Mouse (Mus musculus) NIH3T3 (cell line): ENCODE results near the gene Asb16.

Experiments
- DNase-seq: peaks from one replicate; pipeline ENCODE4 v3.0.0-alpha.2; 2012; ENCODE audit warnings: low read depth

Gene Asb16

DNA sequence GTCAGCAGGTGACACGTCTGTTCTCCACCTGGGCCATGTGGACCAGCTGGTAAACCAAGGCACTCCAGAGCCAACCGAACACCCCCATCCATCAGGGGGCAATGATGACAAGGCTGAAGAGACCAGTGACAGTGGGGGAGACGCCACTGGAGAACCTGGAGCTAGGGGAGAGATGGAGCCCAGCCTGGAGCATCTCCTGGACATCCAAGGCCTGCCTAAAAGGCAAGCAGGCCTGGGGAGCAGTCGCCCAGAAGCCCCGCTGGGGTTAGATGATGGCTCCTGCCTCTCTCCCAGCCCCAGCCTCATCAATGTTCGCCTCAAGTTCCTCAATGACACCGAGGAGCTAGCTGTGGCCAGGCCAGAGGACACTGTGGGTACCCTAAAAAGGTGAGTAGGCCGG, 18.9 kb downstream of the Asb16 start:
- no peak for DNase-seq

GRCm38 (mm10) chr11:102288027-102288804, 19.7 kb downstream of the Asb16 start:
- DNase-seq = no peak

DNA sequence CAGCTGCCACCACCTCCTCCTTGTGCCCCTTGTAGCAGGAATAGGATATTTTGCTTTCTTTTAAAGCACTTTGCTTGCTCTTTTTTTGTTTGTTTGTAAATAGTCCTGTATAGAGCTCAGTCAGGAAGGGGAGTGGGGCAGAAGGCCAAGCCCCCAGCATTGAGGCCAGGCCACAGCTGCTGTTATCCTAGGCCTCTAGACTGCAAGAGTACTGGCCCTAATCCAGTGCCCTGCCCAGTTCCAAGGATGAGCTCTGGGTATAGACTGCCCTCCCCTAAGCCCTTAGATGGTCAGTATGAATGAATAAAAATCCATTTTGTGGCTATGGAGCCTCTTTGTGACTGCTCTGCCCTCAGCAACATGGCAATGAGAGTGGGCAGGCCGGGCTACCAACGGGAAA, 20.4 kb downstream of the Asb16 start:
- DNase-seq = no peak

- DNase-seq = no peak
Observed at GRCm38 (mm10) chr11:102289511-102290100, 21.1 kb downstream of the Asb16 start.

DNA sequence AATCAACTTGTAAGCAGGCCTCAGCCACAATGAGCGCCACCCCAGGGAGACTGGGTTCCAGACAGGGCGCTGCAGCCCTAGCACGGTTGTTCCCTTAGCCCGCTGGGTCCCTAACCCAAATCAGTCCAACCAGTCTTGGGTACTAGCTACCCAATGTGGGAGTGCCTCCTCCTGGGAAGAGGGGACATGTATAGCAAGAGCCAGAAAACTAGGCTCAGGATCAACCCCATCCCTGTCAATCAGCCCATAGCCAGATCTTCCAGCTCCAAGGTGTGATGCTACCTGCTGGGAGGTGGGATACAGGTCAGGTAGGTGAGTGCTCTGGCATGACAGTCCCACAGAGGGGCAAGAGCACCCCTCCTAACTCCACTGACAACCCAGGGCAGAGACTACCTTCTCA, 21.6 kb downstream of the Asb16 start:
- DNase-seq = no peak

DNA sequence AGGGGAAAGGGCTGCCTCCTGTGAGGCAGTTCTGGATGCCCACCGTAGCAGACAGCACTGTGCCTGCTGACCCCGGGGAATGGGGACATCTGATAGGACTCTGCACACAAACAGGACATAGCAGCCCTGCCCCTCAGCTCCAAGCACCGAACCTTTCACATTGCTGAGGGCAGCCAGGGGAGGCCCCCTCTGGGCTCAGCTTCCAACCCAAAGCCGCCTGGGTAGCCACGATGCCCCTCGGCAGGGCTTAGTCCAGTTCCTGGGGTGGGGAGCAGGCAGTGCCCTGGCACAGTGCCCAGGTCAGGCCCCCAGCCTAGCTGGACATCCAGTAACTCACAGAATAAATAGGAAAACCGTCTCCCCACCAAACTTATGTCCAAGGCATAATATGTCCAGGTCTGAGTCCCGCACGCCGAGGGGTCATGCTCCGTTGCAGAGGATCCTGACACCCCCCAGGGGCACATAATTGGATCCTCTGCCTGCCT, 22.6 kb downstream of the Asb16 start:
- DNase-seq = no peak

GRCm38 (mm10) chr11:102293971-102294370, 25.4 kb downstream of the Asb16 start:
- DNase-seq = no peak

- DNase-seq = no peak
Observed at GRCm38 (mm10) chr11:102294416-102294815, 25.9 kb downstream of the Asb16 start.

- peak; percentile 72 for DNase-seq
Observed at GRCm38 (mm10) chr11:102294887-102295597, 26.5 kb downstream of the Asb16 start.

GRCm38 (mm10) chr11:102295598-102296471, 27.3 kb downstream of the Asb16 start:
- peak; percentile 80 for DNase-seq

DNA sequence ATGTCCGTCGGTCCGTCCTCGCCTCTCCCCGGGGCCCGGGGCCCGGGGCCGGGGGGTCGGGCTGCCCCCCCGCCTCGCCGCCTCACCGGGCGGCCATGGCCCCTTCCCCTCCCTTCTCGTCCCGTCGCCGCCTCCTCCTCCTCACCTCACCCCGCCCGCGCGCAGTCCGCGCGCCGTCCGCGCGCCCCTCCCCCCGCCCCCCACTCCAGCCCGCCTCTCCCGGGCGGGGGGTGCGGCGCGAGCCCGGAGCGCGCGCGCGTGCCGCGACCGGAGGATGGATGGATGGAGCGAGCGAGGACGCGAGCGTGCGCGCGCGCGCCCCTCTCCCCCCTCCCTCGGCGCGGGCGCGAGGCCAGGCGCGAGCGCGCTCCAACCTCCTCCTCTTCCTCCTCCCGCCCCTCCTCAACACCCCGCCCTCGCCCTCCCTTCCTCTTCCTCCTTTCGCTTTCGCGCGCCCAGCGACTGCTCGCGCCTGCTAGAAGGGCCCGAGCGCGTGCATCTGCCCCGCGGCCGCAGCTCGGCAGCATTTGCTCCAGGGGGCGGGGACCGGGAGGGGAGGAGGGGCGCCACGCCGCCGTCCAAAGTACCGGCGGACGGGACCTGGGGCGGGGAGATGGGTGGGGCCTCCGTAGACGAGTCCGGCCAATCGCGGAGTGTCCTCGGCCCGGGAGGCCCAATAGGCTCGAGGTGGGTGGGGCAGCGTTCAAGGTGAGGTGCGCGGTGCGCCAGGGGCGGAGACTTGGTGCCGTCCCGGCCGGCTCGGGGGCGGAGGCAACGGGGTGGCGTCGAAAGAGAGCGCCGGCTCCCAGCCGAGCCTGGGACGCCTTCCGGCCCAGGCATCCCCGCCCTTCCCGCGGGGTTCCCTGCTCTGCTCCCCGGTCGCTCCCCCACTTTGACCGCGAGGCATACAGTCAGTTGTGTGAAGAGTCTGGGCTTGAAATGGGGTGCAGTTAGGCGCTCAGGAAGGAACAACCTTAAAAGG, 28.2 kb downstream of the Asb16 start, which contains the start of gene Atxn7l3:
Atxn7l3 (minus strand) TSS at position 141 of the 982 bp plus-strand sequence.
- peak; percentile 99 for DNase-seq

DNA sequence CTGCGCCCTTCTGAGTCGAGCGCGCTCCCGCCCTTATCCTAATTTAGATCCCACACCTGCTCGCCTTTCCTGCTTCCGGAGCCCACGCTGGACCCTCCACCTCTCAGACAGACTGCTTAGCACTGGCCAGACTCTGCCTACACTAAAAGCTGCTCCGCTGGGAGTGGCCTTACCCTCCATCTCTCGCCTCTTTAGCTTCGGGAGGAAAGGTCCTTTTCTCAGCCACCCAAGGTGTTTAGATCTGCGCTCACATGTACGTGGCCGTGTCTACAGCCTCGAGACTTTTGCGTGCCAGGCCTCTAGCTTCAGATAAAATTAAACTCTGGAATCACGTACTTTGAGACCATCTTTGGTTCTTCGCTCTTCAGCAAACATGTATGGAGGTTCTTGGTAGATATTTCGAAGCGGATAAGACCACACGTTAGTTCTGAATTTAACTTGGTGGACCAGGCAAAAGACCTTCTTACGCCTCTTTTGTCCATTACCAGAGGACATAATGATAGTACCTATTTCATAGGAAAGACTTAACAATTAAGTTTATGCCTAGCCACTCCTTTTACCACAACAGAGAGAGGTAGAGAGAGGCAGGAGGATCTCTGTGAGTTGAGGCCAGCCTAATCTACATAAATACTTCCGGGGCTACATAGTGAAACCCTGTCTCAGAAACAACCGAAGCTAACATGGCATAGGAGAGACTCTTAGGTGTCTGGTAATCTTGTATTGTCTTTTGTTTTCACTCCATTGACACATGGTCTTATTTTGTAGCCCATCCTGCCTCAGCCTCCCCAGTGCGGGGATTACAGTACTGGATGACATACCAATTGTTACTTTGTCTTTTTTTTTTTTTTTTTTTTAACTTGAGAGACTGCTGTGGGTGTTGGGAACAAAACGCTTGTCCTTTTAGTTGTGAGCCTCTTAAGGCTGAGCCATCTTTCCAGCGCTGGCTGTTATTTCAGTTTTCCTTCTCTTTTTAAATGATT, 29.3 kb downstream of the Asb16 start:
- no peak for DNase-seq

- peak; percentile 86 for DNase-seq
Observed at GRCm38 (mm10) chr11:102299839-102300238, 31.3 kb downstream of the Asb16 start.

GRCm38 (mm10) chr11:102304141-102304540, 35.6 kb downstream of the Asb16 start:
- no peak for DNase-seq

- no peak for DNase-seq
Observed at GRCm38 (mm10) chr11:102305359-102305758, 36.8 kb downstream of the Asb16 start.

- no peak for DNase-seq
Observed at GRCm38 (mm10) chr11:102308104-102308503, 39.6 kb downstream of the Asb16 start.

DNA sequence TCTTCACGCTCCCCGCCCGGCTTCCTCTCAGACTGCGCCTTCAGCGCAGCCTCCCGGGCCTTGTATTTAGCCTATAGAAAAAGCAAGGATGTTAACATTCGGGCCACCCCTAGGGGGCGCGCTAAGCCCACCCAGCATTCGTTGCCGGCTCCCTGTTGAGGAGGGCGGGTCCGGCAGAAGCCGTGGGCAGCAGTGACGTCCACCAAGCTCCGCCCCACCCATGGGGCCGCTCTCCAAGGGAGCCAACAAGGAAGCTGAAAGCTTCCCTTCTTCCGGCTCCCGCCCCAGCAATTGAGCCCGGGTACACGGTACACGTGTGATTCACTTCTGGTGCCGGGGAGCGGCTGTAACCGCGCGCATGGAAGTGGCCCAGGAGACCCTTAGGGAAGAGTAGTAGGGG, 40.4 kb downstream of the Asb16 start:
- DNase-seq = peak; percentile 99

GRCm38 (mm10) chr11:102309821-102310617, 41.5 kb downstream of the Asb16 start:
- no peak for DNase-seq
